Mouse (Mus musculus) cerebellum, adult 11-12 months (tissue): Measurements from ENCODE around the gene Lrrc8d.

Source experiments
- DNase-seq: peaks from one replicate; pipeline ENCODE4 v3.0.0; 2022

Gene Lrrc8d

GRCm38 (mm10) chr5:105778189-105778588 lies 78.4 kb downstream of the Lrrc8d start:
- DNase-seq: no peak

- no peak for DNase-seq
These were observed 79.0 kb downstream of the Lrrc8d start for GRCm38 (mm10) chr5:105778723-105779122.

- DNase-seq: no peak
These were observed 79.6 kb downstream of the Lrrc8d start for GRCm38 (mm10) chr5:105779331-105779730.

DNA sequence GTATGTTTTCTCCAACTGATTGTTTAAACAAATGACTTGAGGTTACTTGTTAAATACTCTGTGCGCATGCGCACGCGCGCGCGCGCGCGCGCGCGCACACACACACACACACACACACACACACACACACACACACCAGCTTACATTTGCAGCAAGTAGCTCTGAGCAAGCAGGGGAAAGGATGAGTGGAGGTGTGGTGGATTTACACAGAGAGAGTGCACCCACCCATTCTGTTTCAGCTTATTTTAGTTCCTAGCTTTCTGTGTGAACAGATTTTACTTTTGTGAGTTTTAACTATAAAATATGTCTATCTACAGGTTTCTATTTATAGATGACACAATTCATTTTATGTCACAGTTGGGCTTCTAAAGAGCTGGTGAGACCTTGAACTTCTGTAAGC lies 84.1 kb downstream of the Lrrc8d start:
- DNase-seq: no peak

DNA sequence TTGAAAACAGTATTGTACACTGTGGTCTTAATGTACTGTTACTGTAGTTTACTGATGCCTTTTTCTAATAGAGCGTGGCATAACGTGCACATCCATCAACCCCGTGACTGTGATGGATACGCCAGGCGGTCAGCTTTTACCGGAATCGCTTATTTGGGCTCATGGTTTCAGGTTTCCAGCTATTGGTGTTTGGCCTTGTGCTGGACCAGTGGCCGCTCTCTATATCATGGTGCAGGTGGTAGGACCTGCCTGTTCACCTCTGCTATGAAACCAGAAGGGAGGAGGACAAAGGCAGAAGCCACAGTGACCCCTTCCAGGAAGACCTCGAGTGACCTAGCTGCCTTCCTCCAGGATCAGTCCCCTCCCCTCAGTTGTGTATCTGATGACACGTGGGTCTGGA lies 85.0 kb downstream of the Lrrc8d start:
- no peak for DNase-seq

GRCm38 (mm10) chr5:105787577-105787976 lies 87.8 kb downstream of the Lrrc8d start:
- no peak for DNase-seq

- DNase-seq: no peak
These were observed 90.0 kb downstream of the Lrrc8d start for GRCm38 (mm10) chr5:105789801-105790200.

DNA sequence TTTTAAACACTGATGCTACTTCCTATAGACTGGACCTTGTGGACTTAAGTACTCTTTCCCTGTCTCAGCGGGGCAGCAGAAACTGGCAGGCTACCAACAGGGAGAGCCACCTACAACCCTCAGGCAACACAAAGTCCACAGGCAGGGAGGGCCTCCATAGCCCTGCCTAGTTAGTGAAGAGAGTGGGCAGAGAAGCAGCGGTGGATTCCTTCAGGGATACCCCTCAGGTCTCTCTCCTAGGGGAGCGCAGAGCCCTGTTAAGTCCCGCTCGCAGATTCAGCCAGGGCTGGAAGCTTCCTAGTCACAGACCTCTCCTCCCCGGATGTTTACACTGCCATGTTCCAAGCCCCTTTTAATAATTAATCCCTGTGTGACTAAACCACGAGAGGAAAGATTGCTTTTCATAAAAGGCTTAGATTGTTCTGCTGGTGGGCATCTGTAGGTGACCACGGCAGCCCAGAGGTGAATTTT lies 92.6 kb downstream of the Lrrc8d start:
- DNase-seq: peak; percentile 50

- DNase-seq: peak; percentile 40
These were observed 93.2 kb downstream of the Lrrc8d start for GRCm38 (mm10) chr5:105792853-105793547.

- no peak for DNase-seq
These were observed 93.8 kb downstream of the Lrrc8d start for GRCm38 (mm10) chr5:105793548-105793940.

DNA sequence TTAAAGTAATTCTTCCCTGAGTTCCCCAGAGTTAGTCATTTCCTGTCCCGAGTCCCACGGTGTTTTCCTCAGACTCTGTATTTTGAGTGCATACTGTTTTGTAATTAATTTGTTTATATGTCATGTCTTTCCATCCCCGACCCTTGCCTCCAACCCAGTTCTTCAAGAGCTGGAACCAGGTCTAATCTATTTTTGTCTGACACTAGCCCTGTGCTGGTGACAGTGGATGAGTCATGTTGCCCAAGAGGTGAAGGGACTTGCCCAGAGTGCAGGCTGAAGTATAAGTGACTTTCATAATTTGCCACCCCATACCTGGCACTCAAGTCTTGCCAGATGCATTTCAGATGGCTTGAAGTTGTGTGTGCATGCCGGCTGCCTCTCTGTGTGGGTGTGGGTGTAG lies 98.7 kb downstream of the Lrrc8d start:
- DNase-seq: no peak

- no peak for DNase-seq
These were observed 100.3 kb downstream of the Lrrc8d start for GRCm38 (mm10) chr5:105799850-105800635.

DNA sequence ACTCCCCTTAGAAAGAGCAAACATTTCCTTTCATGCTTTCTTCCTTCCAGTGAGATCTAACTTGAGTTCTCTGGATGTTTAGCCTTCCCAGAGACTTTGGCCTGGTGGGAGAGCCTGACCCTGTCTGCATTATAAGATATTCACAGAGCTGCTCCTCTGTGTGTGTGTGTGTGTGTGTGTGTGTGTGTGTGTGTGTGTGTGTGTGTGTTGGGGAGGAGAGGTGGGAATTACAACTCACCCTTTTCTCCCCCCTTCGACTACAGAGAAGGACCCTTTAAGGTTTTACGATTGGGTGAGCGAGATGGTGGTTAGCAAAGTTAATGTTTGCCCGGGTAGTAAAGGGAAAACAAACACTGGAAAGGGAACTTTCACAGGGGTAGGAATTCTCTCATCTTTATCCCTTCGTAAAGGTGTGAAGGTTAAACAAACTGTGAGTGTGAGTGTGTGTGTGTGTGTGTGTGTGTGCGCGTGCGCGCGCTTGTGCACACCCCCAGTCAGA lies 101.3 kb downstream of the Lrrc8d start:
- no peak for DNase-seq

DNA sequence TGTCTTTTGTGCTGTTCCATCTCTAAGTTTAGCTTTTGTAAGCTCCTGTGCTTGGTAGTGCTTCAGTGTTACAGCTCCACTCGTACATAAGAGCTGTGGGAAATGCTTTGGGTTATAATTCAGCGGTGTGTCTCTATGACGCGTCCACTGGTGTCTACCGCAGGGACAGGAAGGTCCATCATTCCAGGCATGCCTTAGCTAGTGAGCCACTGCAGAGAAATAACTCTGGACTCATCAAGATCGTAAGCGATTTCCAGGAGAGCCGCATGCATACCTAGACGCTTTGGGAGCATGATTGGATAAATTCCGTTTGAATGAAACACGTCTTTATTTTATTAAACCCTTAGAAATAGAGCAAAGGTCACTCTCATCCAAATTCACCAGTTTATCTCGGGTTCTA lies 106.2 kb downstream of the Lrrc8d start:
- DNase-seq: no peak

DNA sequence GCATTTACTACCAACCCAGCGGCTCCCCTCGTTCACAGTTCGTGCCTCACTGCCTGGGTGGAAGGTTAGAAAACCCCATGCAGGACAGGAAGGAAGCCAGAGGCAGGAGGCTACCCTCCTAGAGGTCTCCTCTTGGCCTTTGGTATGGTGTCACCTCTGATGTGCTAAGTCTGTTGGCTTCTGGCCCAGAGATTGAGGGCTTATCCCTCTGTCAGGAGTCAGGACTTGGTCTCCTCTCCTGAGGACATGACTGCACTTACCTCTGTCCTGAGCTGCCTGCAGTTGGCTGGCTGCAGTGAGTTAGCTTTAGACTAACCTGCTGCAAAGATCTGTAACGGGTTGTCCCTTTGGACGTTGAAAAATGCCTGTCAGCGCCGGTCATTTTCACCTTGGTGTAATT lies 107.7 kb downstream of the Lrrc8d start:
- no peak for DNase-seq

DNA sequence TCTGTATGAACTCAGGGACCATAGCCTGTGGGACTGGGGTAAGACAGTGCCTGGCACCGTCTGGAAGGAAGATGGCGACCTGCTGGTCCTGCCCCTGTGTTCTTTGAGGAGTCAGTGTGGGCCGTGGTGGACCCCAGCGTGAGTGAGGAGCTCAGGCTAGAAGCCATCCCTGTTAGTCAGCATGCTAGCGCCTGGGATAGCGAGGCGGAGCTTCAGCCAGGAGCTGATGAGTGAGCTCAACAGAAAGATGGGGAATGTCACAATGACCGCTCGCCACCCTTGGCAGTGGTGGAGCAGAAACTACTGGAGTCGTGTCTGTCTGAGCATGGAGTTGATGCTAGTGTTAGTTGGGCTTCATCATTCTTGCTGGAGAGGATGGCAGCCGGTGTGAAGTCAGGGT lies 109.3 kb downstream of the Lrrc8d start:
- no peak for DNase-seq

- no peak for DNase-seq
These were observed 113.3 kb downstream of the Lrrc8d start for GRCm38 (mm10) chr5:105813036-105813435.

DNA sequence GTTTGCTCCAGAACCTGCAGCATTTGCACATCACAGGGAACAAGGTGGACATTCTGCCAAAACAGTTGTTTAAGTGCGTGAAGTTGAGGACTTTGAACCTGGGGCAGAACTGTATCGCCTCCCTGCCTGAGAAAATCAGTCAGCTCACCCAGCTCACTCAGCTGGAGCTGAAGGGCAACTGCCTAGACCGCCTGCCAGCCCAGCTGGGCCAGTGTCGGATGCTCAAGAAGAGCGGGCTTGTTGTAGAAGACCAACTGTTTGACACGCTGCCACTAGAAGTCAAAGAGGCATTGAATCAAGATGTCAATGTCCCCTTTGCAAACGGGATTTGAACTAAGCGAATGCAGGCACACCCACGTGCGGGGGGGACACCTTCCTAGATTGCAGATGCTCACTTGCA lies 114.2 kb downstream of the Lrrc8d start:
- DNase-seq: peak; percentile 22

DNA sequence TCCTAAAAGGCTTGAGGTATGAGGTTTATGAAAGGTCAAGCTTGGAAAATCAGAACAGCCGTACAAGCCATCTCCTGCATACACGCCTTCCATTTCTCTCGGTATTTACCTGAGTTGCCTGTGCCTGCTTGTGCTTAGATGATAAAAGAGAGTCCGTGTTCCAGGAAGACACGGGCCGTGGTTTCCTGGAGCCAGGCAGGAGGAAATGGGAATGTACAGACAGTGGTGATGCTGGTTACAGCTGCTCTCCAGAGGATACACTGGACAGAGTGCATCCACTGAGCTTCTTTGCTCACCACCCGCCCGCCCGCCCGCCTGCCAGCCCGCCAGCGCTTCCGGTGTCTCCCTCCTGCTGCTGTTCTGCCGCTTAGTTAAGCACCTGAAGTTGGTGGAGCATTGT lies 116.3 kb downstream of the Lrrc8d start:
- DNase-seq: no peak

- DNase-seq: no peak
These were observed 117.6 kb downstream of the Lrrc8d start for GRCm38 (mm10) chr5:105817248-105817976.

DNA sequence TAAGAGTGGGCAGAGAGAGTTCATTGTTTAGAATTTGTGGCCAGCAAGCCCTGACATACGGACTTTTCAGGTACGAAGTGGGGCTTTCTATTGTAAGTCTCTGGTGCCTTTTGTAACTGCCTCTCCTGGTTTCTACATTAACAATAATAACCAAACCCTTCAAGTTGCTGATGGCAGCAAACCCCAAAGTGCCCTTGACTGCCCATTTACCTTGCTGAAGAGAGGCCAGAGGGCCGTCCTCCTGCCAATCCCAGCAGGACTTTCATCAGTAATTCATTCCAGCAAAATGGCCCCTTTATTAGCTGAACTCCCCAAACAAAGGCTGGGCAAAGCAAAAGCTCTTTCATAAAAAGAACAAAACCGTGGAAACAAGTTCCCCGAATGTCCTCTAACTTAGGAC lies 118.6 kb downstream of the Lrrc8d start:
- no peak for DNase-seq

GRCm38 (mm10) chr5:105821390-105821789 lies 121.6 kb downstream of the Lrrc8d start:
- DNase-seq: no peak
